Mouse (Mus musculus) 416B (cell line): Measurements from ENCODE around the gene Fam217a.
A peak's percentile ranks its signal among the peaks of the same experiment; 100 is the strongest.
"Not testable (repeated sequence)": the region's sequence is repeated elsewhere in the genome, so short reads cannot be mapped to it uniquely, and the experiment has no call there.

Experiments used
- DNase-seq: peaks from one replicate; pipeline ENCODE4 v3.0.0; 2011; ENCODE audit warnings: low read depth

Fam217a gene

GRCm38 (mm10) chr13:34924210-34924609, at the start of gene Fam217a, which contains the start of gene 4933417A18Rik:
Fam217a (minus strand) TSS chr13:34924310.
4933417A18Rik (plus strand) TSS chr13:34924409.
- no peak for DNase-seq

- peak; percentile 75 for DNase-seq
These were observed 49.7 kb upstream of the Fam217a start for GRCm38 (mm10) chr13:34973770-34974169.

GRCm38 (mm10) chr13:34973149-34973548, 49.0 kb upstream of the Fam217a start:
- peak; percentile 76 for DNase-seq

- not testable (repeated sequence) for DNase-seq
These were observed 48.3 kb upstream of the Fam217a start for GRCm38 (mm10) chr13:34972456-34972855.

- not testable (repeated sequence) for DNase-seq
These were observed 41.5 kb upstream of the Fam217a start for GRCm38 (mm10) chr13:34965647-34966046.

GRCm38 (mm10) chr13:34964866-34965265, 40.8 kb upstream of the Fam217a start:
- no peak for DNase-seq

- DNase-seq, result no peak
These were observed 40.3 kb upstream of the Fam217a start for GRCm38 (mm10) chr13:34964419-34964818.

GRCm38 (mm10) chr13:34963511-34964397, 39.6 kb upstream of the Fam217a start, which contains the start of gene Eci3:
Eci3 (minus strand) TSS chr13:34963810.
- no peak for DNase-seq

- no peak for DNase-seq
These were observed 37.1 kb upstream of the Fam217a start for GRCm38 (mm10) chr13:34960996-34961770.

- not testable (repeated sequence) for DNase-seq
These were observed 34.0 kb upstream of the Fam217a start for GRCm38 (mm10) chr13:34958158-34958557.

GRCm38 (mm10) chr13:34956901-34957300, 32.8 kb upstream of the Fam217a start:
- no peak for DNase-seq

GRCm38 (mm10) chr13:34951437-34951836, 27.3 kb upstream of the Fam217a start:
- peak; percentile 29 for DNase-seq

- no peak for DNase-seq
These were observed 18.3 kb upstream of the Fam217a start for GRCm38 (mm10) chr13:34942370-34942769.

- no peak for DNase-seq
These were observed 11.0 kb upstream of the Fam217a start for GRCm38 (mm10) chr13:34934931-34935644.

GRCm38 (mm10) chr13:34916520-34917167, 7.5 kb downstream of the Fam217a start:
- DNase-seq, result no peak

- DNase-seq, result peak; percentile 26
These were observed 9.5 kb downstream of the Fam217a start for GRCm38 (mm10) chr13:34914614-34915013.

- DNase-seq, result no peak
These were observed 31.2 kb downstream of the Fam217a start for GRCm38 (mm10) chr13:34892871-34893270.

GRCm38 (mm10) chr13:34876481-34876880, 47.6 kb downstream of the Fam217a start:
- no peak for DNase-seq

- DNase-seq, result peak; percentile 67
These were observed 48.2 kb downstream of the Fam217a start for GRCm38 (mm10) chr13:34875741-34876445.

- peak; percentile 93 for DNase-seq
These were observed 48.9 kb downstream of the Fam217a start, which contains the start of gene Prpf4b for GRCm38 (mm10) chr13:34875166-34875710. Prpf4b (plus strand) TSS chr13:34875302.
